In the genomic region with DNA sequence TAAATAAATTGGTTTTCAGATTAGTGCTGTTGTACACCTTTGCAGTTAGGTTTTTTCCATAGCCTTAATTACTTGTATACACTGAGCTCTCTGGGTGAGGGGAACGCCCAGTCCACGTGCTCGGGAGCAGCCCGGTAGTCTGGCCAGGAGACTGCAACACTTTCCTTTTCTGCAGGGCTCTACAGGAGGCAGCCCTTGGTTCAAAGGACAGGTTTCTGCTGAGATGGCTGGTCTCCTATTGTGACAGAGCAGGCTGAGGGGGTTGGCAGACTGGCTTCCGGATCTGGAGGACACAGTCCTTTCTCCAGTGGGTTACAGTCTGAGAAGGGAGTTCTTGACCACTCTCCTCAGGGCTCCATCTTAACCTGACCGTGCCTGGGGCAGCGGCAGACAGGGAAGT, we compare ENCODE assay signal across 13 mouse cellular contexts.
DNase-seq lines count a peak whose midpoint lies in the region; ATAC-seq lines count a peak whose summit lies in the region.
"Had no signal": no experiment of that assay in that cellular context is flagged by ENCODE, and none has a peak within 500 bp of the region (broad histone marks: within the 10 kb centered on the region; RNA-seq: fewer than 3 reads in every experiment).

No protein-coding gene starts in this region.

- intact Hi-C loops in heart, postnatal 14 days (cut with DNase I) = no loop called here

- no peaks in the 10 kb centered on the region for H3K27me3 ChIP-seq in lung, embryonic 16.5 days (ENCODE audit: control insufficient read depth, insufficient read depth, low read depth, low read length)
- H3K27me3 ChIP-seq: embryonic facial prominence, embryonic 15.5 days had no signal

- WGBS in lung, embryonic 16.5 days = 18% methylated on average over 7 of the region's 7 CpGs

- no peaks in the 10 kb centered on the region for H3K9me3 ChIP-seq in lung, embryonic 16.5 days (ENCODE audit: control insufficient read depth, low read length)
- H3K9me3 ChIP-seq: embryonic facial prominence, embryonic 15.5 days had no signal

- peak overlapping the region; percentile 18; the same call in 1 of the 2 replicates for H3K27ac ChIP-seq in lung, embryonic 16.5 days (ENCODE audit: low read length)
- H3K27ac ChIP-seq: embryonic facial prominence, embryonic 15.5 days; gastrocnemius, adult 2 months had no signal

- DNase-seq in heart, adult 11 months = peak; percentile 72
- no peak for DNase-seq in heart, postnatal 14 days
- DNase-seq in spleen, postnatal 4 days (ENCODE audit: low spot score in 2 of 2) = peak; percentile 9 to 51
- no peak for DNase-seq in spleen, postnatal 10 days (ENCODE audit: low spot score in 2 of 2)
- no peak for DNase-seq in neural tube, embryonic 10.5 days (ENCODE audit: extremely low spot score, low spot score)
- DNase-seq in testis, postnatal 14 days (ENCODE audit: low spot score) = no peak
- DNase-seq in thymus, postnatal 4 days = no peak
- DNase-seq: adrenal gland, postnatal 36 days; cerebellum, adult 9-11 months; gastrocnemius, adult 2 months had no signal

- H3K36me3 ChIP-seq in lung, embryonic 16.5 days (ENCODE audit: control insufficient read depth, insufficient read depth, low read length) = no peaks in the 10 kb centered on the region
- H3K36me3 ChIP-seq: embryonic facial prominence, embryonic 15.5 days had no signal

- peaks cover 24% of the 10 kb centered on the region for H3K4me1 ChIP-seq in lung, embryonic 16.5 days (replicated peaks; ENCODE audit: control insufficient read depth, insufficient read depth, low read length)

- H3K4me2 ChIP-seq in lung, embryonic 16.5 days (ENCODE audit: low read depth, low read length) = no peak overlapping the region
- H3K4me2 ChIP-seq: embryonic facial prominence, embryonic 15.5 days had no signal

- no peak overlapping the region for H3K4me3 ChIP-seq in lung, embryonic 16.5 days (ENCODE audit: low read length)
- H3K4me3 ChIP-seq: embryonic facial prominence, embryonic 15.5 days; gastrocnemius, adult 2 months had no signal

- no peak for ATAC-seq in lung, embryonic 16.5 days (ENCODE audit: low read depth)
- ATAC-seq: hindbrain, embryonic 16.5 days had no signal

- no peak overlapping the region for H3K9ac ChIP-seq in lung, embryonic 16.5 days (ENCODE audit: low read length)
- H3K9ac ChIP-seq: embryonic facial prominence, embryonic 15.5 days had no signal

Comparison
In these comparisons a context has a peak if more than half of its experiments do, and no peak if none do; other contexts are left out.
1. DNase-seq: peak in heart, adult 11 months (single experiment) and spleen, postnatal 4 days (2 of 2); none in heart, postnatal 14 days (0 of 2), spleen, postnatal 10 days (0 of 2), neural tube, embryonic 10.5 days (single experiment), testis, postnatal 14 days (single experiment) and thymus, postnatal 4 days (single experiment).